Mouse (Mus musculus): ENCODE results near the gene Il11ra1.
"Not testable (repeated sequence)": the region's sequence is repeated elsewhere in the genome, so short reads cannot be mapped to it uniquely, and the experiment has no call there.

The Il11ra1 gene

DNA sequence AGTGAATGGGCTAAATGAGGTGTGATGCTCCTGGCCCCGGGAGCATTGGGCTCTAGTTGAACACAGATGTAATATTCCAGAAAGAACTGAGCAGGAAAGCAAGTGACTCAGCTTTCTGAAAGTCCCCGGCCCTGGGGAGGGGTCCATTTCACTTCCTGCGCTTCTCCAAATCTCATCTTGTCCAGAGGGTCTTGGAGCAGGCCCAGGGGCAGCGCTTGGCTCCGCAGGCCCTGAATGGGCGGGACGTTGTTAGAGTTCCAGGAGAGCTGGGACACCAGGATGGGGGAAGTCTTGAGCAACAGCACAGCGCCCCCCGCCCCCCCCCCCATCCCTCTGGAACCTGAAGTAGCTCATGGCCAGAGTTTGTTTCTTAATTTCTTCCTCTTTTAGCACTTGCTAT lies 81.5 kb downstream of the Il11ra1 start:
- DNase-seq (ENCODE audit: extremely low read depth, low read depth, low spot score), result not testable (repeated sequence)

DNA sequence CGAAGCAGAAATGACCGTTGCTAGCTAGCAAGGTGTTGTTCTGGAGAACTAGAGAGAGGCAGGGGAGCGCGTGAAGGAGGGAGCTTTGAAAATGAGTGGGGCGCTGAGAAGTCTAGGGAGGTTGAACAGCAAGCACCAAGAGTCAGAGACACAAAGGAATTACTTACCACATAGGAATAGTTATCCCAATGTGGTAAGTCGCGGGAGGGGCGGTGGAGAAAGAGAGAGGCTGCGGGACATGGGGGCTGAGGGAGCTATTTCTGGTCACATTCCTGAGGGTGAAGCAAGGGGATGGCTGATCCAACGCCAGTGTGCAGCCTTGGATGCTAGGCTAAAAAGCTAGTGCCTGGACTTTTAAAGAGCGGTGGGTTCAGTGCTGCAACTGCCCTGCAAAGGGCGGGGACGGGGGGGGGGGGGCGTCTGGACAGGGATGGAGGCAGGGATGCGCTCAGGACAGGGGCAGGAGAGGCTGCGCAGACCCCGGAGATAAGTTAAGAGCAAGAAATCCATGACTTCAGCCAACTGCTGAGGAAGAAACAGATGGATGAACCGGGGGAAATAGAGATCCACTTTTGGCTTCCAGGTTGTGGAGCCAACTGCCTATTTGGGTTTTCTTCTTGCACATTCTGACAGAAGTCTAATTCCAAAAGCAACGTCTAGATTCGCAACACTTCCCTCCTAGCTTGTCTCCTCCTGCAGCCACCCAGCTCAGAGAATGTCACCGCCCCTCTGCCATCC lies 82.1 kb downstream of the Il11ra1 start:
- not testable (repeated sequence) for DNase-seq (ENCODE audit: extremely low read depth, low read depth, low spot score)

DNA sequence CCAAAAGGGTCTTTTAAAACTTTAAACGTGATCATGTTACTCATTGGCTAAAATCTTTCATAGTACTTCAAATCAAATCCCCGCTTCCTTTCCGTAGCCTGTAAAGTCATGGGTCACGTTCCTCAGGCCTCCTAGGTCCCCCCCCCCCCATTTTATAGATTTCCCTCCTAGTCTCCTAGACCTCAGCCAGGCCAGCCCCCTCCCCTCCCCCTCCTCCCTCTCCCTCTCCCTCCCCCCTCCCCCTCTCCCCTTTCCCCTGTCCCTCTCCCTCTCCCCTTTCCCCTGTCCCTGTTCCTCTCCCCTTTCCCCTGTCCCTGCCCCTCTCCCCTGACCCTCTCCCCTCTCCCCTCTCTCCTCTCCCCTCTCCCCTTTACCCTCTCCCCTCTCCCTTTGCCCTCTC lies 82.9 kb downstream of the Il11ra1 start:
- DNase-seq (ENCODE audit: extremely low read depth, low read depth, low spot score), result not testable (repeated sequence)

GRCm38 (mm10) chr4:41783197-41783596 lies 83.4 kb downstream of the Il11ra1 start:
- not testable (repeated sequence) for DNase-seq (ENCODE audit: extremely low read depth, low read depth, low spot score)
